Mouse (Mus musculus) ES-Bruce4 (cell line): ENCODE data around the gene Rfc5. TPM values are rescaled to one million over a fixed set of nuclear protein-coding genes. Genes with fewer than 3 reads are reported as not detected.
"Not testable (repeated sequence)": the region's sequence is repeated elsewhere in the genome, so short reads cannot be mapped to it uniquely, and the experiment has no call there.

Experiments
- H3K27ac ChIP-seq: 2 replicates; pipeline ENCODE4 v1.5.1; 2012; ENCODE audit warnings: low read length, inconsistent platforms; ENCODE audit not compliant: insufficient read depth
- H3K27me3 ChIP-seq: 2 replicates; pipeline ENCODE4 v1.6.1; 2012; ENCODE audit warnings: mild to moderate bottlenecking, low read length, inconsistent platforms; ENCODE audit not compliant: control insufficient read depth, poor library complexity, insufficient read depth, severe bottlenecking
- H3K36me3 ChIP-seq: 2 replicates; pipeline ENCODE4 v1.6.1; 2012; ENCODE audit warnings: inconsistent platforms, mild to moderate bottlenecking, low read length, moderate library complexity; ENCODE audit not compliant: control insufficient read depth, poor library complexity, insufficient read depth, severe bottlenecking
- H3K4me1 ChIP-seq: one replicate; pipeline ENCODE4 v1.8.1; 2011; ENCODE audit warnings: low read length; ENCODE audit not compliant: control insufficient read depth, insufficient read depth
- H3K4me3 ChIP-seq: 2 replicates; pipeline ENCODE4 v1.5.1; 2011; ENCODE audit warnings: low read depth, mild to moderate bottlenecking, low read length
- H3K9ac ChIP-seq: 2 replicates; pipeline ENCODE4 v1.6.1; 2012; ENCODE audit warnings: low read depth, mild to moderate bottlenecking, inconsistent platforms; ENCODE audit not compliant: poor library complexity, severe bottlenecking
- H3K9me3 ChIP-seq: replicated peaks from 2 replicates; pipeline ENCODE4 v1.6.1; 2012; ENCODE audit warnings: mild to moderate bottlenecking, low read length, inconsistent platforms; ENCODE audit not compliant: control insufficient read depth, poor library complexity, insufficient read depth, severe bottlenecking
- CTCF ChIP-seq: IDR thresholded peaks from one replicate; pipeline ENCODE4 v1.8.1; 2011; ENCODE audit warnings: low read depth, low read length
- EP300 ChIP-seq: IDR thresholded peaks from 2 replicates; pipeline ENCODE4 v1.6.1; 2011; ENCODE audit warnings: low read depth, low read length; ENCODE audit not compliant: insufficient read depth
- POLR2A ChIP-seq: IDR thresholded peaks from one replicate; pipeline ENCODE4 v1.8.1; 2011; ENCODE audit warnings: low read length; ENCODE audit not compliant: insufficient read depth
- polyA plus RNA-seq: library from polyadenylated mRNA; stranded (reverse); fragments of >200 nt; gene quantifications from 2 replicates; pipeline ENCODE4 v1.2.4, GENCODE M21; 2011; ENCODE audit warnings: low read depth; ENCODE audit not compliant: missing spikeins, insufficient read depth, insufficient read length

Rfc5 gene
- polyA plus RNA-seq, 1 experiment: 158 TPM

DNA sequence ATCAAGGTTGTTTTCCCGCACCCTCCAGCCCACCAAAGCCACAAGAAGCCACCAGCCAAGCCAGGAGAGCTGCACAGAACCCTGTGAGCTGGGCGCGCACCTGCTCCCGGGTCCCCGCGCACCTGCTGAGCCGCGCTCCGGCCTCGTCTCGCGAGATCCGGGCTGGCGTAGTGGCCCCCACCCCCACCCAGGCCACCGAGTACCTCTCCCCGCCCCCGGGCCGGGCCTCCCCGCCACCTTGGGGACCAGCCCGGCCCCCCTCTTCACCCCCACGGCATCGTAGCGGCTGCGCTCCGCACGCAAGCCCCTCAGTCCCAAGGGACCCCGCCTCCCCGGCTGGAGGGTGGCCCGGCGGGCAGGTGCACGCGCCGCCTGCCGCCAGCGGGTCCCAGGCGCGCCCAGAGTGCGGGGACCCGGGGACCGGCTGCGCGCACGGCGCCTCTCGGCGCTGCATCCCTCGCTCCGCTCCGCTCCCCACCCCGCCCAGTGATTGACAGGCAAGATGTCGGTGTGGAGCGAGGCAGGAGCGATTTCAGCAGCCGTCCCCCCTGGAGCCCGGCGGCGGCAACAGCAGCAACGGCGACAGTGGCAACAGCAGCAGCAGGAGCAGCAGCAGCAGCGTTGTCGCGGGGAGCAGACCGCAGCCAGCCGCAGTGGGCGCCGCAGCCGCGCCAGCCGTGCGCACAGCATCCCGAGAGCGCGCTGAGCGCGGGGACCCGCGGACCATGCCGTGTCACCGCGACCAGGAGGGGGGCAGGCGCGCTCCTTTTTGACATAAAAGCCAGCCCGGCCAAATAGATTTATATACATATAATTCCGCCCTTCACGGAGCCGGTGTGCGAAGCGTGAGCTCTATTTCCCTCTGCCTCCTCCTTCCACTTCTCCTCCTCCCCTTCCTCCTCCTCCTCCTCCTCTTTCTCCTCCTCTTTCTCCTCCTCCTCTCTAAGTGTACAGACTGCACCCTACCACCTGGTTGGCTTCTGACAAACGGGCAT lies 25.0 kb upstream of the Rfc5 start, which contains the start of gene Ksr2:
TSS of gene Ksr2 (plus strand) at position 494 of the 995 bp plus-strand sequence.
- Histone ChIP-seq H3K9ac (peak within 1 kb of the TSS; percentile 77), H3K36me3 (no peaks in the 10 kb centered on the region), H3K4me1 (peaks cover 2% of the 10 kb centered on the region), H3K27ac (no peak within 1 kb of the TSS), H3K9me3 (no peaks in the 10 kb centered on the region), H3K27me3 (no peaks in the 10 kb centered on the region), H3K4me3 (peak within 1 kb of the TSS; percentile 79)
- TF ChIP-seq POLR2A: peak; percentile 87
- no peak for TF ChIP-seq CTCF

DNA sequence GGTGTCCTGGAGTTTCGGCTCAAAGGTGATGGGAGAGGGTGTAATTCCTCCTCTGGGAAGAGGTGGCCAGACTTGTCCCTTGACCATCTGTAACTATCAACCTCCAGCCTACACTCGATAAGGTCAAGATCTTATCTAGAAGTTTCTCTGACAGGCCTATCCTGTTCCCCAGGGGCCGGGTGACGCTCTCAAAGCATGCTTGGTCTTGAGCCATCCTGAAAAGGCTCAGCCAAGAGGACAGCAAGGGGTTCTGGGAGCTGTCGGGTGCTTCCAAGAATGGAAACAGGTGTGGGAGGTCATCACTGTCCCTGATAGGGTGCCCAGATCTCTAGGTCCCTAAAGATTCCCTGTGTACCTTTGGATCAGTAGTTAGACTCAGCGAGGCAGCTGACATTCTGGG lies 20.5 kb upstream of the Rfc5 start:
- no peaks in the 10 kb centered on the region for H3K4me1 ChIP-seq
- H3K4me3 ChIP-seq: no peak overlapping the region
- H3K9ac ChIP-seq: no peak overlapping the region
- H3K9me3 ChIP-seq: peaks cover 5% of the 10 kb centered on the region; the same call in 1 of the 2 replicates
- no peak overlapping the region for H3K27ac ChIP-seq
- H3K36me3 ChIP-seq: no peaks in the 10 kb centered on the region
- no peaks in the 10 kb centered on the region for H3K27me3 ChIP-seq
- TF ChIP-seq POLR2A: no peak
- no peak for TF ChIP-seq CTCF
- TF ChIP-seq EP300: no peak

DNA sequence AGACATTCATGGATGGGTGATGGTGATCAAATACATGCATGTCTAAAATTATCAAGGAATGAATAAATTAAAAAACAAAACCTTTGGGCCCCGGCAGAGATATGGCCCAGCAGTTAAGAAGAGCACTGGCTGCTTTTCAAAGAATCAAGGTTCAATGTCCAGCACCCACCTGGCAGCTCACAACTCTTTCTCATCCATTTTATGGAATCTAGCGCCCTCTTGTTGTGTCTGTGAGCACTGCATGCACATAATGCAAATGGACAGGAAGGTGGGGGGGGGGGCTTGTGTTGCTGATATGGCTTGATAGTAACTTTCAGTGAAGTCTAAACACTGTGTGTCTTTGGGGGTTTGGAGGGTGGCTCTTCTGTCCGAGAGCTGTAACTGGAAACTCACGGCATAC lies 19.4 kb upstream of the Rfc5 start:
- Histone ChIP-seq H3K4me1 (no peaks in the 10 kb centered on the region), H3K9ac (no peak overlapping the region), H3K9me3 (peaks cover 5% of the 10 kb centered on the region; the same call in 1 of the 2 replicates), H3K36me3 (no peaks in the 10 kb centered on the region), H3K27me3 (no peaks in the 10 kb centered on the region), H3K4me3 (no peak overlapping the region), H3K27ac (no peak overlapping the region)
- TF ChIP-seq POLR2A (no peak), CTCF (peak; percentile 56)

DNA sequence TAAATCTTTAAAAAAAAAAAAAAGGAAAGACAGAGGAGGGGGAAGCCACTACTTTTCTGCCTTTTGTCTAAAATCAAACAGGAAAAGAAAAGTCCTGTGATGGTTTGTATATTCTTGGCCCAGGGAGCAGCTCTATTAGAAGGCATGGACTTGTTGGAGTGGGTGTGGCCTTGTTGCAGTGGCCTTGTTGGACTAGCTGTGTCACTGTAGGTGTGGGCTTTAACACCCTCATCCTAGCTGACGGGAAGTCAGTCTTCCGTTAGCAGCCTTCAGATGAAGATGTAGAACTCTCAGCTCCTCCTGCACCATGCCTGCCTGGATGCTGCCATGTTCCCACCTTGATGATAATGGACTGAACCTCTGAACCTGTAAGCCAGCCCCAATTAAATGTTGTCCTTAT lies 15.8 kb upstream of the Rfc5 start:
- not testable (repeated sequence) for H3K36me3 ChIP-seq, H3K9me3 ChIP-seq, H3K27ac ChIP-seq, H3K4me1 ChIP-seq, H3K4me3 ChIP-seq, H3K27me3 ChIP-seq, H3K9ac ChIP-seq

DNA sequence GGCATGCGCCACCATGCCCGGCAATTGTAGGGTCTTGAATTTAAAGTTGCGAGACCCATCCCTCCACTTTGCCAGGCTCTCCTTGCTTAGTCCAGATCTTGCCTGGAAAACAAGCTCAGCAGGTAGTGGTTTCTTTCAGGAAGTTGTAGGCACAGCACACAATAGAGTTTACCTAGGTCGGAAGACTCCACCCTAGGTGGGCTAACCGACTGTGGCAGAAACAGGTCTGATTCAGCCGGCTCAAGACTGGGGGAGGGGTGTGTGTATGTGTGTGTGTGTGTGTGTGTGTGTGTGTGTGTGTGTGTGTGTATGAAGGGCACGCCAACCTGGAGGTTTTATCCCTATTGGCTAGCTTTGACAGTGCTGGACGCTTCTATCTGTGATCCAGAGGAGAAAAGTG lies 14.8 kb upstream of the Rfc5 start:
- Histone ChIP-seq H3K4me1 (no peaks in the 10 kb centered on the region), H3K27ac (peak overlapping the region; percentile 94), H3K36me3 (no peaks in the 10 kb centered on the region), H3K9me3 (peaks cover 5% of the 10 kb centered on the region; the same call in 1 of the 2 replicates), H3K27me3 (no peaks in the 10 kb centered on the region), H3K4me3 (no peak overlapping the region), H3K9ac (peak overlapping the region; percentile 54)
- TF ChIP-seq CTCF (no peak), EP300 (peak; percentile 98)

DNA sequence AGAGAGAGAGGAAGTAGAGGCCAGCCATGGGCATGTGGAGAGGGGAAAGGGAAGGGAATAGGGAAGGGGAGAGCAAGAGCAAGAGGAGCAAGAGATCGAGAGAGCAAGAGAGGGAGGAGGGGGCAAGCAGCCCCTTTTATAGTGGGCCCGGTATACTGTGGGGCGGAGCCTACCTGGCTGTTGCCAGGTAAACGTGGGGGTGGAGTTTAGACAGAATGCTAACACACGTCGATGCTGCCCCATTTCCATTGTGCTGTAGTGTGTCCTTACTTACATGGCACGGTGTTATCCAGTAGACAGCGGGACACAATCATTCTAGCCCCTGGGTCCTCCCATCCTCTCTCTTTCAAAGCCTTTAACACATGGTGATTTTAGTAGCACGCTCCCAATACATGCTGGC lies 10.4 kb upstream of the Rfc5 start:
- H3K4me1 ChIP-seq: peaks cover 9% of the 10 kb centered on the region
- no peak overlapping the region for H3K4me3 ChIP-seq
- H3K36me3 ChIP-seq: no peaks in the 10 kb centered on the region
- no peaks in the 10 kb centered on the region for H3K27me3 ChIP-seq
- H3K27ac ChIP-seq: peak overlapping the region; percentile 96
- TF ChIP-seq EP300 (no peak), CTCF (no peak), POLR2A (no peak)
- H3K9ac ChIP-seq: no peak overlapping the region
- peaks cover 1% of the 10 kb centered on the region; the same call in 1 of the 2 replicates for H3K9me3 ChIP-seq
